8 mouse cellular contexts compared by ENCODE assay signal in the genomic region with DNA sequence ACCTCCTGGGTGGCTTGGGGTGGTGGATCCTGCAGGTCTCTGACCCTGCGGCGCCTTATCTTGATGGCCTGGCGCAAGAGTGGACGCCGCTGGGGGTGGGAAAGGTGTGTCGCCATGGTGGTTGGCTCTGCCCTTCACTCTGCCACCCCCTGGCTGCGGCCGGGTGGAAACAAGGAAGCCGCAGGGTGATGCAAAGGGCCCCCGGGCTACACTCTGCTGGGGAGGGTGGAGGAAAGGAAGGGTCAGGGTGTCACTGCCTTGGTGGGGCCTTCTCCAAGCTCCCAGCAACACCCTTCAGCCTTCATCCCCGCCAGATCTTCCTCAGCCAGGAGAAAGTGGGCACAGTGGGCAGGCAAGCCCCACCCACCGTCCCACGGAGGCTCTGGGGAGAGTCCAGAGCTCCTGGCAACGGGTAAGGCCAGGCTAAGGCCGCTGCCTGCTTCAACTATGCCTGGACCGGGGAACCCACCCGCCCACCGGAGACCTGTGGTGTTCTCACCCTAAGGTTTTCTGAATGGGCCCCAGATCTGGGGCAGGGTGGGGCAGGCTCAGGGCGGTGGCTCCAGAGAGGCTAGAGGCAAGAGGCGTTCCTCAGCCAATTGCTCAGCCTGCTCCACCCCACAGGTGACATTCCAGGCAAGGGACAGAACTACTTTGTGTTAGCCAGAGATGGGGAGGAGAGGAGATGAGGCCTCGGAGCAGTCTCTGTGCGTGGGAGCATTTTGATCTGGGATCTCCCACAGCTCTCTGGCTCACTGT. TPM values are rescaled to one million over a fixed set of nuclear protein-coding genes. Genes with fewer than 3 reads are reported as not detected.
A peak's percentile ranks its signal among the peaks of the same experiment; 100 is the strongest.
DNase-seq lines count a peak whose midpoint lies in the region; ATAC-seq and TF ChIP-seq lines count a peak whose summit lies in the region.

TSS of gene Unc13d (minus strand) at position 516 of the 759 bp plus-strand sequence.

- no peak within 1 kb of the TSS for H3K27ac ChIP-seq in bone marrow macrophage, adult 2 months (ENCODE audit: insufficient read depth, low read depth, low read length)
- H3K27ac ChIP-seq in liver, embryonic 11.5 days (ENCODE audit: low read depth, low read length) = peak within 1 kb of the TSS; percentile 100

- DNase-seq in frontal cortex, postnatal 10 days (ENCODE audit: low spot score in 2 of 2) = no peak
- DNase-seq in liver, embryonic 11.5 days (ENCODE audit: low spot score) = peak; percentile 71
- DNase-seq in monocyte, adult 2 months (ENCODE audit: low read depth in 1 of 2, low spot score in 2 of 2) = peak; percentile 33 to 59
- peak; percentile 81 for DNase-seq in thymus, postnatal 4 days
- DNase-seq in layer of hippocampus, postnatal 25 days (ENCODE audit: extremely low spot score in 1 of 2, low spot score in 1 of 2) = no peak

- peak within 1 kb of the TSS; percentile 94 for H3K9ac ChIP-seq in liver, embryonic 11.5 days (ENCODE audit: low read depth, low read length)

- WGBS in liver, embryonic 11.5 days = 32% methylated on average over 22 of the region's 22 CpGs

- H3K9me3 ChIP-seq in liver, embryonic 11.5 days (ENCODE audit: control insufficient read depth, low read length) = no peaks in the 10 kb centered on the region

- H3K4me3 ChIP-seq in bone marrow macrophage, adult 2 months (ENCODE audit: insufficient read depth, low read length) = no peak within 1 kb of the TSS
- H3K4me3 ChIP-seq in liver, embryonic 11.5 days (ENCODE audit: low read depth, low read length) = peak within 1 kb of the TSS; percentile 68

- TF ChIP-seq POLR2A in bone marrow macrophage, adult 2 months (IDR thresholded peaks at IDR 0.05; ENCODE audit: borderline replicate concordance, low read depth, low read length) = no peak

- peak; percentile 39; the same call in 1 of the 2 replicates for ATAC-seq in frontal cortex, adult (ENCODE audit: low TSS enrichment)
- peak; percentile 77 for ATAC-seq in granulocyte monocyte progenitor cell, adult 5-6 weeks (replicated peaks; ENCODE audit: poor library complexity, severe bottlenecking)
- ATAC-seq in liver, embryonic 11.5 days (replicated peaks; ENCODE audit: low FRiP score) = peak; percentile 83

- H3K4me2 ChIP-seq in liver, embryonic 11.5 days = peak within 1 kb of the TSS; percentile 96

- H3K27me3 ChIP-seq in liver, embryonic 11.5 days (replicated peaks; ENCODE audit: control insufficient read depth, insufficient read depth, low read length) = no peaks in the 10 kb centered on the region

- no peak for TF ChIP-seq CTCF in bone marrow macrophage, adult 2 months (IDR thresholded peaks at IDR 0.05; ENCODE audit: low read depth, low read length)

- 0 out of 2 replicates have a peak, but pooled peaks cover 2% of the 10 kb centered on the region for H3K4me1 ChIP-seq in bone marrow macrophage, adult 2 months (ENCODE audit: control insufficient read depth, insufficient read depth, low read length)
- H3K4me1 ChIP-seq in liver, embryonic 11.5 days (replicated peaks; ENCODE audit: control insufficient read depth, insufficient read depth, low read length) = peaks cover 56% of the 10 kb centered on the region

- H3K36me3 ChIP-seq in liver, embryonic 11.5 days (ENCODE audit: control insufficient read depth, insufficient read depth, low read length) = peaks cover 25% of the 10 kb centered on the region

RNA-seq across cellular contexts. Expression of gene Unc13d, which starts in this region (rescaled TPM):
- 23.2 and 32.3 TPM in 2 replicates for polyA plus RNA-seq in bone marrow macrophage, adult 2 months (2012; ENCODE audit: insufficient read depth, insufficient read length, missing spikeins)
- 19.1 and 26.7 TPM in 2 replicates for total RNA-seq in granulocyte monocyte progenitor cell, adult 5-6 weeks (2014; fragmentation: Nextera tagmentation)
- total RNA-seq in granulocyte monocyte progenitor cell, adult 5-6 weeks (2017) = 18.2 and 21.1 TPM in 2 replicates
- 44.8 and 45.3 TPM in 2 replicates for polyA plus RNA-seq in liver, embryonic 11.5 days (2014; fragmentation: Nextera tagmentation; extraction: Ambion mirVana)
- total RNA-seq in layer of hippocampus, postnatal 25 days (2021) = 1 to 10 TPM; 1.3 to 2.4 TPM

Comparison
In these comparisons a context has a peak if more than half of its experiments do, and no peak if none do; other contexts are left out.
1. RNA of gene Unc13d (total RNA-seq): 18.2 to 26.7 TPM in granulocyte monocyte progenitor cell, adult 5-6 weeks; 1.3 to 2.4 TPM in layer of hippocampus, postnatal 25 days; every median in the first group is over 4 times any median in the second.
2. DNase-seq: peak in liver, embryonic 11.5 days (single experiment), monocyte, adult 2 months (2 of 2) and thymus, postnatal 4 days (single experiment); none in frontal cortex, postnatal 10 days (0 of 2) and layer of hippocampus, postnatal 25 days (0 of 2).
3. Peak in every context shown above with its lines, with median percentiles within 50 percentile points of each other: ATAC-seq.